Mouse (Mus musculus) C2C12 (cell line): ENCODE data around the gene Atxn2l.

ENCODE experiments used
- CTCF ChIP-seq: IDR thresholded peaks from one replicate; pipeline ENCODE4 v1.5.1; 2011; ENCODE audit not compliant: control insufficient read depth, insufficient read depth, insufficient read length
- MAX ChIP-seq: IDR thresholded peaks from one replicate; pipeline ENCODE4 v1.6.1; 2011; ENCODE audit warnings: mild to moderate bottlenecking, control low read depth
- MYOD1 ChIP-seq: IDR thresholded peaks from one replicate; pipeline ENCODE4 v1.6.1; 2011; ENCODE audit warnings: low read depth; ENCODE audit not compliant: control insufficient read depth, insufficient read length
- MYOG ChIP-seq: IDR thresholded peaks from one replicate; pipeline ENCODE4 v1.6.1; 2011; ENCODE audit not compliant: control insufficient read depth, insufficient read length; ENCODE audit errors: extremely low read depth
- USF1 ChIP-seq: IDR thresholded peaks from one replicate; pipeline ENCODE4 v1.6.1; 2011; ENCODE audit warnings: low read depth, mild to moderate bottlenecking, control low read depth, moderate library complexity

DNA sequence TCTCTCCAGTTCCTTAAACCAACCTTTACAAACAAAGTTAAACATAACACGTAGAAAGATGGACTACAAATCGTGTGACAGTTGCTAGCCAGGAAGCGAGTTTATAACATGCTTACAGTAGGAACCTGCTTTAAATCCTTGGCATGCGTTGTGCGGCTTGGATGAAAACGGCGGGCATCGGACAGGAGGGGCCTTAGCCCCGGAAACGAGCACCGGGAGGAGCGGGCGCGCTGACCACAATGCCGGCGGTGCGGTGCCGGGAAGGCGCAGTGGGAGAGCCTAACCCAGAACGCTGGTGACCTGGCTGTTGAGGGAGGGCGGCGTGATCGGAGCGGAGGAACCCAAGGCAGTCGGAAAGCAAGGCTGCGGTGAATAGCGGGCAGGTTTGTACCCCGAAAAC is 32.5 kb upstream of the Atxn2l start:
- no peak for TF ChIP-seq CTCF
- no peak for TF ChIP-seq MAX
- TF ChIP-seq USF1, result no peak
- TF ChIP-seq MYOG, result no peak
- TF ChIP-seq MYOD1, result no peak
